Mouse (Mus musculus): ENCODE results near the gene Sap30l. TPM values are rescaled to one million over a fixed set of nuclear protein-coding genes. Genes with fewer than 3 reads are reported as not detected.

Sap30l gene
- 7.5 and 7.8 TPM in 2 replicates for polyA plus RNA-seq (2014; fragmentation: Nextera tagmentation; extraction: Ambion mirVana)

- peak; percentile 96 for ATAC-seq (replicated peaks; ENCODE audit: low FRiP score)
- under 1% methylated on average over 66 of the region's 66 CpGs for WGBS
- H3K4me3 ChIP-seq (ENCODE audit: low read depth, low read length) = peak within 1 kb of the TSS; percentile 87
- H3K9ac ChIP-seq (ENCODE audit: low read depth, low read length) = peak within 1 kb of the TSS; percentile 84
- DNase-seq (ENCODE audit: low spot score) = peak; percentile 93
- peaks cover 11% of the 10 kb centered on the region for H3K4me1 ChIP-seq (replicated peaks; ENCODE audit: control insufficient read depth, insufficient read depth, low read length)
- H3K9me3 ChIP-seq (ENCODE audit: control insufficient read depth, low read length) = no peaks in the 10 kb centered on the region
- H3K27ac ChIP-seq (ENCODE audit: low read depth, low read length) = peak within 1 kb of the TSS; percentile 49
- H3K27me3 ChIP-seq (replicated peaks; ENCODE audit: control insufficient read depth, insufficient read depth, low read length) = no peaks in the 10 kb centered on the region; the same call in 1 of the 2 replicates
- H3K36me3 ChIP-seq (ENCODE audit: control insufficient read depth, insufficient read depth, low read length) = 0 out of 2 replicates have a peak, but pooled peaks cover 3% of the 10 kb centered on the region
- H3K4me2 ChIP-seq = peak within 1 kb of the TSS; percentile 99
These were observed at the start of gene Sap30l for GRCm38 (mm10) chr11:57800971-57801765. TSS of gene Sap30l (plus strand) at chr11:57801637.

- ATAC-seq (replicated peaks; ENCODE audit: low FRiP score) (no peak), DNase-seq (ENCODE audit: low spot score) (no peak)
- H3K27me3 ChIP-seq (replicated peaks; ENCODE audit: control insufficient read depth, insufficient read depth, low read length) = no peaks in the 10 kb centered on the region
- 75% methylated on average over 14 of the region's 14 CpGs for WGBS
- H3K4me3 ChIP-seq (ENCODE audit: low read depth, low read length) = no peak overlapping the region
- H3K4me1 ChIP-seq (replicated peaks; ENCODE audit: control insufficient read depth, insufficient read depth, low read length) = no peaks in the 10 kb centered on the region
- no peak overlapping the region for H3K9ac ChIP-seq (ENCODE audit: low read depth, low read length)
- no peaks in the 10 kb centered on the region for H3K9me3 ChIP-seq (ENCODE audit: control insufficient read depth, low read length)
- H3K27ac ChIP-seq (ENCODE audit: low read depth, low read length) = no peak overlapping the region
- H3K36me3 ChIP-seq (ENCODE audit: control insufficient read depth, insufficient read depth, low read length) = no peaks in the 10 kb centered on the region
- H3K4me2 ChIP-seq = no peak overlapping the region
These were observed 47.8 kb upstream of the Sap30l start for GRCm38 (mm10) chr11:57753538-57754203.

DNA sequence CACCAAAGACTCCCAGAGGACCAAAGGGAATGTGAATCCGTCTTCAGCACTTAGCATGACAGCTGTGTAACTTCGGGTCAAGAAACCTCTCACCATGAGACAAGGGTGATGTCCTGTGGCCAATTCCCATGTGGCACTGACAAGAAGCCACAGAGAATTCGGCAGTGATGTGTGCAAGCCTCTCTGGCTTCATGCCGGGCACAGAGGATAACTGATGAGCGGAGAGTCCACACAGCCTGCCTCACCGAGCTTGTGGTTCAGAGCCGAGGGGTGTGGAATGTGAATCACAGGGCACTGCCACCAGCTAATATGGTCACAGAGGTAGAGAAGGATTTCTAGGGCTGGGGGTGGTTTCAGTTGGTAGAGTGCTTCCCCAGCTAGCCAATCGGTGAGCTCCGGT, 42.8 kb upstream of the Sap30l start:
- H3K4me3 ChIP-seq (ENCODE audit: low read depth, low read length) = no peak overlapping the region
- ATAC-seq (replicated peaks; ENCODE audit: low FRiP score) = no peak
- no peaks in the 10 kb centered on the region for H3K27me3 ChIP-seq (replicated peaks; ENCODE audit: control insufficient read depth, insufficient read depth, low read length)
- H3K4me1 ChIP-seq (replicated peaks; ENCODE audit: control insufficient read depth, insufficient read depth, low read length) = 0 out of 2 replicates have a peak, but pooled peaks cover 2% of the 10 kb centered on the region
- WGBS = 83% methylated on average over 9 of the region's 9 CpGs
- no peak for DNase-seq (ENCODE audit: low spot score)
- no peak overlapping the region for H3K9ac ChIP-seq (ENCODE audit: low read depth, low read length)
- 0 out of 2 replicates have a peak, but pooled peaks cover 2% of the 10 kb centered on the region for H3K9me3 ChIP-seq (ENCODE audit: control insufficient read depth, low read length)
- 0 out of 2 replicates have a peak, but pooled peaks cover 3% of the 10 kb centered on the region for H3K36me3 ChIP-seq (ENCODE audit: control insufficient read depth, insufficient read depth, low read length)
- no peak overlapping the region for H3K27ac ChIP-seq (ENCODE audit: low read depth, low read length)
- no peak overlapping the region for H3K4me2 ChIP-seq

GRCm38 (mm10) chr11:57760509-57761058, 40.9 kb upstream of the Sap30l start:
- H3K36me3 ChIP-seq (ENCODE audit: control insufficient read depth, insufficient read depth, low read length) = 0 out of 2 replicates have a peak, but pooled peaks cover 3% of the 10 kb centered on the region
- H3K4me1 ChIP-seq (replicated peaks; ENCODE audit: control insufficient read depth, insufficient read depth, low read length) = 0 out of 2 replicates have a peak, but pooled peaks cover 2% of the 10 kb centered on the region
- WGBS = 31% methylated on average over 14 of the region's 14 CpGs
- no peak overlapping the region for H3K4me2 ChIP-seq
- no peaks in the 10 kb centered on the region for H3K27me3 ChIP-seq (replicated peaks; ENCODE audit: control insufficient read depth, insufficient read depth, low read length)
- no peak overlapping the region for H3K27ac ChIP-seq (ENCODE audit: low read depth, low read length)
- ATAC-seq (replicated peaks; ENCODE audit: low FRiP score) = no peak
- H3K9me3 ChIP-seq (ENCODE audit: control insufficient read depth, low read length) = 0 out of 2 replicates have a peak, but pooled peaks cover 2% of the 10 kb centered on the region
- no peak overlapping the region for H3K9ac ChIP-seq (ENCODE audit: low read depth, low read length)
- H3K4me3 ChIP-seq (ENCODE audit: low read depth, low read length) = no peak overlapping the region
- no peak for DNase-seq (ENCODE audit: low spot score)

DNA sequence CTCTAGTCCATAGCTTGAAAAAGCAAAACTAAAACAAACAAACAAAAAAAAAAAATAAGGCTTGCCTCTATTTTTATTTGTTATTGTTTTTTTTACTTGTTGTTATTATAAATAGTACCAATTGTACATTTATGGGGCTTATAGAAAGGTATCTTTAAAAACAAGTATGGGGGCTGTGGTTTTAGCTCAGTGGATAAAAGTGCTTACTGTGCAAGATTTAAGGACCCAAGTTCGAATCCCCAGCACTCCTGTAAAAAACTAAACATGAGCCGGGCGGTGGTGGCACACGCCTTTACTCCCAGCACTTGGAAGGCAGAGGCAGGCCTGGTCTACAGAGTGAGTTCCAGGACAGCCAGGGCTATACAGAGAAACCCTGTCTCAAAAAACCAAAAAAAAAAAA, 40.1 kb upstream of the Sap30l start:
- Histone ChIP-seq H3K4me2 (no peak overlapping the region), H3K4me1 (replicated peaks; ENCODE audit: control insufficient read depth, insufficient read depth, low read length) (0 out of 2 replicates have a peak, but pooled peaks cover 2% of the 10 kb centered on the region), H3K9ac (ENCODE audit: low read depth, low read length) (no peak overlapping the region), H3K4me3 (ENCODE audit: low read depth, low read length) (no peak overlapping the region), H3K27ac (ENCODE audit: low read depth, low read length) (no peak overlapping the region), H3K27me3 (replicated peaks; ENCODE audit: control insufficient read depth, insufficient read depth, low read length) (no peaks in the 10 kb centered on the region), H3K36me3 (ENCODE audit: control insufficient read depth, insufficient read depth, low read length) (0 out of 2 replicates have a peak, but pooled peaks cover 3% of the 10 kb centered on the region), H3K9me3 (ENCODE audit: control insufficient read depth, low read length) (0 out of 2 replicates have a peak, but pooled peaks cover 2% of the 10 kb centered on the region)
- DNase-seq (ENCODE audit: low spot score) = no peak
- WGBS = 97% methylated on average over 4 of the region's 4 CpGs
- no peak for ATAC-seq (replicated peaks; ENCODE audit: low FRiP score)

GRCm38 (mm10) chr11:57764124-57764523, 37.3 kb upstream of the Sap30l start:
- H3K4me3 ChIP-seq (ENCODE audit: low read depth, low read length) = no peak overlapping the region
- H3K9ac ChIP-seq (ENCODE audit: low read depth, low read length) = no peak overlapping the region
- DNase-seq (ENCODE audit: low spot score) = no peak
- H3K27ac ChIP-seq (ENCODE audit: low read depth, low read length) = no peak overlapping the region
- H3K4me1 ChIP-seq (replicated peaks; ENCODE audit: control insufficient read depth, insufficient read depth, low read length) = 0 out of 2 replicates have a peak, but pooled peaks cover 2% of the 10 kb centered on the region
- H3K36me3 ChIP-seq (ENCODE audit: control insufficient read depth, insufficient read depth, low read length) = 0 out of 2 replicates have a peak, but pooled peaks cover 3% of the 10 kb centered on the region
- 0 out of 2 replicates have a peak, but pooled peaks cover 2% of the 10 kb centered on the region for H3K9me3 ChIP-seq (ENCODE audit: control insufficient read depth, low read length)
- no peaks in the 10 kb centered on the region for H3K27me3 ChIP-seq (replicated peaks; ENCODE audit: control insufficient read depth, insufficient read depth, low read length)
- no peak for ATAC-seq (replicated peaks; ENCODE audit: low FRiP score)
- 78% methylated on average over 3 of the region's 3 CpGs for WGBS
- H3K4me2 ChIP-seq = no peak overlapping the region

DNA sequence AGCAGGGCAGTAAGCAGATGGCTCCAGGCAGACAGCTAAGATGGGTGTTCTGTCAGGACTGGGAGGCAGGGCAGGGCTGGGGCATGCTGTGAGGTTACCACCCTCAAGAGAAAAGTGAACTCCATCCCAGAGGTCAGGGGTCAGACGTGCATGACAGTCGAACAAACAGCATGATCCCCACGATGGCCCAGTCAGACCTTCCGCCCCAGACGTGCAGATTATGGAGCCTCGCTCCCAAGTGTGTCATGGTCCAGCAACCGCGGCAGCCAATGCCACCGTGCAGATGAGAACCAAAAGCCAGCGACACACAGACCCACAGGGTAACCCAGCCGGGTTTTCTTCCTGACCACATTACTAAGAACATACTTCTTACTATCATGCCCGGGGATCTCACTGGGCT, 34.8 kb upstream of the Sap30l start:
- DNase-seq (ENCODE audit: low spot score) (no peak), ATAC-seq (replicated peaks; ENCODE audit: low FRiP score) (no peak)
- no peaks in the 10 kb centered on the region for H3K4me1 ChIP-seq (replicated peaks; ENCODE audit: control insufficient read depth, insufficient read depth, low read length)
- H3K27me3 ChIP-seq (replicated peaks; ENCODE audit: control insufficient read depth, insufficient read depth, low read length) = no peaks in the 10 kb centered on the region
- H3K36me3 ChIP-seq (ENCODE audit: control insufficient read depth, insufficient read depth, low read length) = 0 out of 2 replicates have a peak, but pooled peaks cover 3% of the 10 kb centered on the region
- no peak overlapping the region for H3K4me3 ChIP-seq (ENCODE audit: low read depth, low read length)
- H3K4me2 ChIP-seq = no peak overlapping the region
- 75% methylated on average over 12 of the region's 12 CpGs for WGBS
- no peak overlapping the region for H3K9ac ChIP-seq (ENCODE audit: low read depth, low read length)
- H3K9me3 ChIP-seq (ENCODE audit: control insufficient read depth, low read length) = 0 out of 2 replicates have a peak, but pooled peaks cover 2% of the 10 kb centered on the region
- H3K27ac ChIP-seq (ENCODE audit: low read depth, low read length) = no peak overlapping the region

- H3K36me3 ChIP-seq (ENCODE audit: control insufficient read depth, insufficient read depth, low read length) = 0 out of 2 replicates have a peak, but pooled peaks cover 3% of the 10 kb centered on the region
- no peaks in the 10 kb centered on the region for H3K4me1 ChIP-seq (replicated peaks; ENCODE audit: control insufficient read depth, insufficient read depth, low read length)
- H3K9me3 ChIP-seq (ENCODE audit: control insufficient read depth, low read length) = 0 out of 2 replicates have a peak, but pooled peaks cover 2% of the 10 kb centered on the region
- ATAC-seq (replicated peaks; ENCODE audit: low FRiP score) (no peak), DNase-seq (ENCODE audit: low spot score) (no peak)
- no peak overlapping the region for H3K4me2 ChIP-seq
- H3K27me3 ChIP-seq (replicated peaks; ENCODE audit: control insufficient read depth, insufficient read depth, low read length) = no peaks in the 10 kb centered on the region
- WGBS = 75% methylated on average over 6 of the region's 6 CpGs
- no peak overlapping the region for H3K9ac ChIP-seq (ENCODE audit: low read depth, low read length)
- no peak overlapping the region for H3K4me3 ChIP-seq (ENCODE audit: low read depth, low read length)
- no peak overlapping the region for H3K27ac ChIP-seq (ENCODE audit: low read depth, low read length)
These were observed 34.3 kb upstream of the Sap30l start for GRCm38 (mm10) chr11:57767171-57767570.
